Mouse (Mus musculus) inflammation-experienced regulatory T-cells, adult 6 months (primary cell): Measurements from ENCODE around the gene Lypd3. TPM values are rescaled to one million over a fixed set of nuclear protein-coding genes. Genes with fewer than 3 reads are reported as not detected.

Experiments
- ATAC-seq: one replicate; pipeline ENCODE4 v1.8.0; 2017
- polyA plus RNA-seq, 3 experiments: library from polyadenylated mRNA; unstranded; fragments of 100-300 nt; shearing (Covaris generic); gene quantifications; one replicate each; pipeline ENCODE4 v1.2.1; 2017

Lypd3 gene
- not detected for polyA plus RNA-seq

GRCm38 (mm10) chr7:24636264-24636663, at the start of gene Lypd3:
Gene Lypd3 (plus strand): TSS chr7:24636550.
- ATAC-seq = no peak

GRCm38 (mm10) chr7:24586828-24587227, 49.5 kb upstream of the Lypd3 start:
- no peak for ATAC-seq

GRCm38 (mm10) chr7:24587330-24588105, 48.8 kb upstream of the Lypd3 start, which contains the start of the genes Ethe1 and Zfp575:
Gene Ethe1 (plus strand): TSS chr7:24587543.
Gene Zfp575 (minus strand): TSS chr7:24587641.
- no peak for ATAC-seq

GRCm38 (mm10) chr7:24588336-24588735, 48.0 kb upstream of the Lypd3 start:
- ATAC-seq = no peak

- no peak for ATAC-seq
Measured at GRCm38 (mm10) chr7:24591735-24592134, 44.6 kb upstream of the Lypd3 start.

- ATAC-seq = no peak
Measured at GRCm38 (mm10) chr7:24592163-24592562, 44.2 kb upstream of the Lypd3 start.

- no peak for ATAC-seq
Measured at GRCm38 (mm10) chr7:24592781-24593180, 43.6 kb upstream of the Lypd3 start.

- ATAC-seq = peak; percentile 88
Measured at GRCm38 (mm10) chr7:24593621-24594308, 42.6 kb upstream of the Lypd3 start.

- no peak for ATAC-seq
Measured at GRCm38 (mm10) chr7:24594309-24594803, 42.0 kb upstream of the Lypd3 start.

GRCm38 (mm10) chr7:24595464-24595863, 40.9 kb upstream of the Lypd3 start:
- no peak for ATAC-seq

GRCm38 (mm10) chr7:24598121-24598520, 38.2 kb upstream of the Lypd3 start:
- ATAC-seq = no peak

GRCm38 (mm10) chr7:24599211-24600067, 36.9 kb upstream of the Lypd3 start:
- ATAC-seq = no peak

- ATAC-seq = peak; percentile 88
Measured at GRCm38 (mm10) chr7:24600941-24601597, 35.3 kb upstream of the Lypd3 start.

- no peak for ATAC-seq
Measured at GRCm38 (mm10) chr7:24605561-24605960, 30.8 kb upstream of the Lypd3 start.

GRCm38 (mm10) chr7:24606046-24606445, 30.3 kb upstream of the Lypd3 start:
- no peak for ATAC-seq

- ATAC-seq = peak; percentile 81
Measured at GRCm38 (mm10) chr7:24608017-24608416, 28.3 kb upstream of the Lypd3 start.

GRCm38 (mm10) chr7:24608561-24608960, 27.8 kb upstream of the Lypd3 start:
- ATAC-seq = no peak

GRCm38 (mm10) chr7:24610144-24610878, 26.0 kb upstream of the Lypd3 start, which contains the start of gene Phldb3:
Gene Phldb3 (plus strand): TSS chr7:24610763.
- peak; percentile 42 for ATAC-seq

- ATAC-seq = peak; percentile 81
Measured at GRCm38 (mm10) chr7:24610879-24611494, 25.4 kb upstream of the Lypd3 start.

GRCm38 (mm10) chr7:24611709-24612108, 24.6 kb upstream of the Lypd3 start:
- ATAC-seq = no peak
